Mouse (Mus musculus) midbrain, embryonic 11.5 days (tissue): ENCODE measurements around the gene Ndel1. TPM values are rescaled to one million over a fixed set of nuclear protein-coding genes. Genes with fewer than 3 reads are reported as not detected.
"Not testable (repeated sequence)": the region's sequence is repeated elsewhere in the genome, so short reads cannot be mapped to it uniquely, and the experiment has no call there.

Source experiments
- ATAC-seq: fragments of 200-750 bp; cut with Nextera tagmentation; 2 replicates; pipeline ENCODE4 v1.8.0; 2017; ENCODE audit warnings: moderate TSS enrichment, moderate library complexity; ENCODE audit not compliant: low FRiP score
- DNase-seq: peaks from one replicate; pipeline ENCODE4 v3.0.0; 2015; ENCODE audit warnings: low spot score; ENCODE audit errors: missing footprints
- H3K27ac ChIP-seq: fragments of 300-500 bp; sonication (generic); 2 replicates; pipeline ENCODE4 v1.5.1; 2014; ENCODE audit warnings: low read depth, low read length
- H3K27me3 ChIP-seq: fragments of 300-500 bp; sonication (generic); 2 replicates; pipeline ENCODE4 v1.6.1; 2014; ENCODE audit warnings: mild to moderate bottlenecking, low read length, moderate library complexity, mixed read lengths; ENCODE audit not compliant: control insufficient read depth, insufficient read depth
- H3K36me3 ChIP-seq: fragments of 300-500 bp; sonication (generic); 2 replicates; pipeline ENCODE4 v1.6.1; 2014; ENCODE audit warnings: mild to moderate bottlenecking, low read length, moderate library complexity, mixed read lengths; ENCODE audit not compliant: control insufficient read depth, insufficient read depth
- H3K4me1 ChIP-seq: fragments of 300-500 bp; sonication (generic); 2 replicates; pipeline ENCODE4 v1.6.1; 2014; ENCODE audit warnings: low read length; ENCODE audit not compliant: control insufficient read depth, insufficient read depth
- H3K4me2 ChIP-seq: fragments of 300-500 bp; sonication (generic); 2 replicates; pipeline ENCODE4 v1.6.1; 2014; ENCODE audit warnings: mild to moderate bottlenecking, moderate library complexity
- H3K4me3 ChIP-seq: fragments of 300-500 bp; sonication (generic); 2 replicates; pipeline ENCODE4 v1.5.1; 2014; ENCODE audit warnings: low read depth, low read length
- H3K9ac ChIP-seq: fragments of 300-500 bp; sonication (generic); 2 replicates; pipeline ENCODE4 v1.6.1; 2014; ENCODE audit warnings: low read length
- H3K9me3 ChIP-seq: fragments of 300-500 bp; sonication (generic); 2 replicates; pipeline ENCODE4 v1.6.1; 2016; ENCODE audit warnings: low read length; ENCODE audit not compliant: control insufficient read depth
- WGBS: fragments of 180-500 bp; shearing (Covaris S2); extraction: QIAGEN DNeasy Blood & Tissue Kit; methylation state at CpG from one replicate; pipeline ENCODE4 v1.1.7; 2014; 5-methylcytosine and 5-hydroxymethylcytosine counted together
- polyA plus RNA-seq: library from polyadenylated mRNA; unstranded; fragments of >200 nt; fragmentation: Nextera tagmentation; extraction: Ambion mirVana; gene quantifications from 2 replicates; pipeline ENCODE4 v1.2.1, GENCODE M21; 2014

The Ndel1 gene
- polyA plus RNA-seq, 1 experiment from 2014 or later, result 47.6 TPM

- ATAC-seq, result no peak
- Histone ChIP-seq H3K27me3 (no peaks in the 10 kb centered on the region), H3K4me3 (peak overlapping the region; percentile 93), H3K4me2 (peak overlapping the region; percentile 80), H3K9me3 (no peaks in the 10 kb centered on the region), H3K36me3 (no peaks in the 10 kb centered on the region), H3K9ac (peak overlapping the region; percentile 91), H3K27ac (peak overlapping the region; percentile 82; the same call in 1 of the 2 replicates), H3K4me1 (peaks cover 18% of the 10 kb centered on the region)
- peak; percentile 85 for DNase-seq
- WGBS, result 5% methylated on average over 13 of the region's 13 CpGs
Observed at GRCm38 (mm10) chr11:68851644-68852485, 19.8 kb downstream of the Ndel1 start.

GRCm38 (mm10) chr11:68850862-68851261, 20.8 kb downstream of the Ndel1 start:
- H3K36me3 ChIP-seq, result no peaks in the 10 kb centered on the region
- no peak overlapping the region for H3K9ac ChIP-seq
- H3K27me3 ChIP-seq, result no peaks in the 10 kb centered on the region
- H3K27ac ChIP-seq, result no peak overlapping the region
- peaks cover 18% of the 10 kb centered on the region for H3K4me1 ChIP-seq
- WGBS, result 92% methylated on average over 7 of the region's 7 CpGs
- H3K9me3 ChIP-seq, result no peaks in the 10 kb centered on the region
- H3K4me3 ChIP-seq, result no peak overlapping the region
- no peak overlapping the region for H3K4me2 ChIP-seq
- ATAC-seq (no peak), DNase-seq (no peak)

- H3K27ac ChIP-seq, result no peak overlapping the region
- H3K4me1 ChIP-seq, result no peaks in the 10 kb centered on the region
- no peak overlapping the region for H3K4me3 ChIP-seq
- DNase-seq (no peak), ATAC-seq (no peak)
- WGBS, result 73% methylated on average over 5 of the region's 5 CpGs
- no peaks in the 10 kb centered on the region for H3K9me3 ChIP-seq
- H3K4me2 ChIP-seq, result no peak overlapping the region
- H3K27me3 ChIP-seq, result no peaks in the 10 kb centered on the region
- H3K9ac ChIP-seq, result no peak overlapping the region
- peaks cover 11% of the 10 kb centered on the region for H3K36me3 ChIP-seq
Observed at GRCm38 (mm10) chr11:68839606-68840005, 32.1 kb downstream of the Ndel1 start.

GRCm38 (mm10) chr11:68835034-68835433, 36.6 kb downstream of the Ndel1 start:
- WGBS, result 86% methylated on average over 3 of the region's 3 CpGs
- no peak overlapping the region for H3K4me2 ChIP-seq
- no peaks in the 10 kb centered on the region for H3K9me3 ChIP-seq
- DNase-seq, result no peak
- ATAC-seq, result no peak
- peaks cover 9% of the 10 kb centered on the region for H3K36me3 ChIP-seq
- H3K4me1 ChIP-seq, result no peaks in the 10 kb centered on the region
- no peaks in the 10 kb centered on the region for H3K27me3 ChIP-seq
- no peak overlapping the region for H3K9ac ChIP-seq
- H3K4me3 ChIP-seq, result no peak overlapping the region
- H3K27ac ChIP-seq, result no peak overlapping the region

- DNase-seq, result no peak
- H3K4me3 ChIP-seq, result no peak overlapping the region
- no peak overlapping the region for H3K4me2 ChIP-seq
- no peak overlapping the region for H3K9ac ChIP-seq
- ATAC-seq, result no peak
- no peaks in the 10 kb centered on the region for H3K27me3 ChIP-seq
- H3K4me1 ChIP-seq, result no peaks in the 10 kb centered on the region
- no peaks in the 10 kb centered on the region for H3K9me3 ChIP-seq
- no peak overlapping the region for H3K27ac ChIP-seq
- H3K36me3 ChIP-seq, result peaks cover 10% of the 10 kb centered on the region
Observed at GRCm38 (mm10) chr11:68833593-68833992, 38.1 kb downstream of the Ndel1 start.

GRCm38 (mm10) chr11:68832793-68833192, 38.9 kb downstream of the Ndel1 start:
- no peaks in the 10 kb centered on the region for H3K27me3 ChIP-seq
- no peak for DNase-seq
- peaks cover 10% of the 10 kb centered on the region for H3K36me3 ChIP-seq
- H3K4me2 ChIP-seq, result no peak overlapping the region
- H3K27ac ChIP-seq, result no peak overlapping the region
- 83% methylated on average over 4 of the region's 4 CpGs for WGBS
- no peak overlapping the region for H3K9ac ChIP-seq
- no peak overlapping the region for H3K4me3 ChIP-seq
- H3K4me1 ChIP-seq, result no peaks in the 10 kb centered on the region
- ATAC-seq, result no peak
- H3K9me3 ChIP-seq, result no peaks in the 10 kb centered on the region

GRCm38 (mm10) chr11:68831580-68831979, 40.1 kb downstream of the Ndel1 start:
- not testable (repeated sequence) for H3K4me1 ChIP-seq, H3K9me3 ChIP-seq, ATAC-seq, H3K27me3 ChIP-seq, DNase-seq, H3K27ac ChIP-seq, H3K4me3 ChIP-seq, H3K9ac ChIP-seq, H3K4me2 ChIP-seq
- 96% methylated on average over 5 of the region's 5 CpGs for WGBS
- H3K36me3 ChIP-seq, result peaks cover 10% of the 10 kb centered on the region

- DNase-seq, result no peak
- Histone ChIP-seq H3K9me3 (no peaks in the 10 kb centered on the region), H3K27me3 (no peaks in the 10 kb centered on the region), H3K4me2 (no peak overlapping the region), H3K4me1 (no peaks in the 10 kb centered on the region), H3K9ac (no peak overlapping the region), H3K36me3 (peaks cover 4% of the 10 kb centered on the region; the same call in 1 of the 2 replicates), H3K4me3 (no peak overlapping the region), H3K27ac (no peak overlapping the region)
- WGBS, result 79% methylated on average over 3 of the region's 3 CpGs
- no peak for ATAC-seq
Observed at GRCm38 (mm10) chr11:68826735-68827134, 44.9 kb downstream of the Ndel1 start.

GRCm38 (mm10) chr11:68822326-68822725, 49.3 kb downstream of the Ndel1 start:
- no peak overlapping the region for H3K4me2 ChIP-seq
- WGBS, result 90% methylated on average over 15 of the region's 15 CpGs
- no peaks in the 10 kb centered on the region for H3K4me1 ChIP-seq
- no peaks in the 10 kb centered on the region for H3K9me3 ChIP-seq
- no peak overlapping the region for H3K4me3 ChIP-seq
- no peak overlapping the region for H3K27ac ChIP-seq
- ATAC-seq (no peak), DNase-seq (no peak)
- no peaks in the 10 kb centered on the region for H3K36me3 ChIP-seq
- H3K27me3 ChIP-seq, result no peaks in the 10 kb centered on the region
- H3K9ac ChIP-seq, result no peak overlapping the region
